Mouse (Mus musculus) embryo, embryonic 9.5 days (tissue): ENCODE measurements at regions not wholly inside any gene's neighbourhood (a gene's known extent, or its start where the extent isn't known, plus 50 kb on each side); places are given as distances from the start of the nearest gene placed in this dataset.

Experiments used
- DNase-seq: peaks from one replicate; pipeline ENCODE4 v3.0.0-alpha.2; 2017; ENCODE audit errors: extremely low spot score

DNA sequence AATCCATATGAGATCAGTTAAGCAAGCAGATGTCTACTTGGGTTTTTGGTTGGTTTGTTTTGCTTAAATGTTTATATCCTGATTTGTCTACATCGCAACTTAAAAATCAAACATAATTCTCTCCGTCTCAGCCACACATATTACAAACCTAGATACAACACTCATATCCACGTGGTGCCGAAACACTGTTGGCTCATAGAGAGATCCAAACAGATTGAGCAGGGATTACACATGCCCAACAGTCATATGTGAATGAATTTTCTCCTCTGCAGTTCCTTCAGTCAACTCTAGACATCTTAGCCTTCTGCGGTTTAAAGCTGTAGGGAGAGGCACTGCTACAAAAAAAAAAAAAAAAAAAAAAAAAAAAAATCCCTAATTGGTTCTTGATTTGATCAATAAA is 64.4 kb upstream of the Clint1 start:
- no peak for DNase-seq

DNA sequence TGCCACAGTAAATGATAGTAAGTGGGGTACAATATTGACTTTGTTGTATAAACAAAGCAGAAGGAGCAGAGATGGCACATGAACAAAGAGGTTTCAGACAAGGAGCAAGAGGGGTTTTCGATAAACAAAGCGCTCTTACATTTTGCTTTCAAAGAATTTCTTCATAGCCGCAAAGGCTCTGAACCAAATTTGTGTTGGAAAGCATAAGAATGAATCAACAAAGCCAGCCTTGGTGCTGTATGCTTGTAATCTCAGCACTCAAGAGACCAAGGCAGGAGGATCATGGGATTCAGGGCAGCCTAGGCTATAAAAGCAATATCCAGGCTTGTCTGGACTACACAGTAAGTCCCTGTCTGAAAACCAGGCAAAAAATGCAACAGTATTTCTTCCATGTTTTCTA is 62.0 kb upstream of the Clint1 start:
- no peak for DNase-seq

- DNase-seq, result no peak
These were observed 61.3 kb upstream of the Clint1 start for GRCm38 (mm10) chr11:45790504-45790903.

DNA sequence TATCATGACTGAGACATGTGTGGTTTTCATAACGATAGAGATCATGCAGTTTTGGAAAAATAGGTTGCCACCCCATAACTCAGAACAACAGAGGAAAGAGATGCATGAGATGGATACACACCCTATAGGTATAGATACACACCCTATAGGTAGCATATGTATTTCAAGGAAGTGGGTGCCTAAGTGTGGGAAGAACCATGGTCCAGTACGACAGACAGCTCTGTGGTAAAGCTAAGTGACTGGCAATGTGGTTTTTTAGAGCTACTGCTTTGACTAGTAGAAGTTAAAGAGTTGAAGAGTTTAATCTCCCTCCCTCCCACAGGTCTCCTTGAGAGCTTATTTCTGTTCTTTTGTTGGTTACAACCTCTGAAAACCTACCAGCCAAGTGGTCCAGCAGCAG is 60.2 kb upstream of the Clint1 start:
- DNase-seq, result no peak

GRCm38 (mm10) chr11:45794361-45794981 is 57.4 kb upstream of the Clint1 start:
- no peak for DNase-seq

DNA sequence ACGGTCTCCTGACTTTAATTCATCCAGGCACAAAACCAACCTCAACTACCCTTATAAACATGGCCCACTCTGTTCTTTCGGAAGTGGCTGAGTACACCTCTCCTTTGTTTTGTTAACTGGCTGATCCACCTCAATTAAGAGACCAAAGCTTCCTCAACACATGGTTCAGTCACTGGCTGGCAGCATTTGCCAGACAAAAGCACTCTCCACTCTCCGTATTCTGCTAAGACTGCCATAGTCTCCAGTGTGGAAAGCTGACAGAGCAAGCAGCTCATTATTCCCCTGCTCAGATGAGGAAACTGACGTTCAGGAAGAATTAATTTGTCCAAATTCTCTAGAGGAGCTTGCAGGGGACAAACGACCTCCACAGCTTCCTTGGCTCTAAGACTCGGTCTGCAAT is 56.5 kb upstream of the Clint1 start:
- DNase-seq, result no peak

GRCm38 (mm10) chr11:45795731-45796130 is 56.1 kb upstream of the Clint1 start:
- peak; percentile 63 for DNase-seq

- peak; percentile 31 for DNase-seq
These were observed 52.0 kb upstream of the Clint1 start for GRCm38 (mm10) chr11:45799732-45800386.
